Mouse (Mus musculus) adrenal gland (tissue): ENCODE measurements around the gene Echdc3.

Experiments used
- intact Hi-C: fragments of 180-260 bp; cut with DNase I; formaldehyde crosslinking; loops from one replicate; pipeline ENCODE4 v1.15.1; 2025

Gene Echdc3

DNA sequence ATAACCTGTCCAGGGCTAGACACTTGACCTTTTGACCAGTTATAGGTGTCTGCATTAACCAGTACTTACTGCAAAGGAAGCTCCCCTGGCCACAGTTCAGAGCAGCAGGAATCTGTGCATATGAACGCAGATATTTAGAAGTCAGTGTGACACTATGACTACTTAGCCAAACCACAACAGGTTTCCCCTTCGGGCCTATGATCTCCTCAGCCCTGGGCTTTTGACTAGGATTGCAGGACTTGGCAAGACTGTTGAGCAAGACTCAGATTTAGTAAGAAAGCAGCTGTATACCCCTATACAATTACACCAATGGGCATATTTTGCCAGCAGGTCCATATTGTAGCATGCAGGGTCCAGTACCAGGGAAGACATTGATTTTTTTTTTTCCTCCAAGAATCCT, 44.3 kb downstream of the Echdc3 start:
- intact Hi-C loops, result loop anchor here (5.0 kb wide), 2 partner anchors 156 to 176 kb away; no protein-coding TSS in a partner anchor

- intact Hi-C loops, result loop anchor here (5.0 kb wide), 2 partner anchors 156 to 176 kb away; no protein-coding TSS in a partner anchor
Observed at GRCm38 (mm10) chr2:6167843-6168558, 44.8 kb downstream of the Echdc3 start.

DNA sequence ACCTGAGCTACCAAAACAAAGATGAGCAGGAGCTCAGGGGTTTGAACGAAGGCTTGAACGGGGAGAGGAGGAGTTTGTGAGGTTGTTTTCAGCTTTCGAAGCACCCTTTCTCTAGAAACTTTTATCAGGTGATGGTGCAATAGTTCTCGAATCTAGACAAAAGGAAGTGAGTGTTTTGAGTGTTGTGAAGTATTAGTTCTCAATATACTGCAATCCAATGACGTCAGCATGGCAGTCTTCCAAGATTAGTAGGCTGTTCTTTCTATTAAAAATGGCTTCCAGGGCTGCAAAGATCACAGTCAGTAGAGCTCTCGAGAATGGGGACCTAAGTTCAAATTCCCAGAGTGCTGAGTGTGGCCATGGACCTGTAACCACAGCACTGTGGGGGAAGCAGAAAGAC, 47.1 kb downstream of the Echdc3 start:
- intact Hi-C loops, result loop anchor here (5.0 kb wide), 2 partner anchors 153 to 173 kb away; no protein-coding TSS in a partner anchor

GRCm38 (mm10) chr2:6164606-6165290, 48.1 kb downstream of the Echdc3 start:
- intact Hi-C loops, result loop anchor here (5.0 kb wide), 2 partner anchors 152 to 172 kb away; no protein-coding TSS in a partner anchor

DNA sequence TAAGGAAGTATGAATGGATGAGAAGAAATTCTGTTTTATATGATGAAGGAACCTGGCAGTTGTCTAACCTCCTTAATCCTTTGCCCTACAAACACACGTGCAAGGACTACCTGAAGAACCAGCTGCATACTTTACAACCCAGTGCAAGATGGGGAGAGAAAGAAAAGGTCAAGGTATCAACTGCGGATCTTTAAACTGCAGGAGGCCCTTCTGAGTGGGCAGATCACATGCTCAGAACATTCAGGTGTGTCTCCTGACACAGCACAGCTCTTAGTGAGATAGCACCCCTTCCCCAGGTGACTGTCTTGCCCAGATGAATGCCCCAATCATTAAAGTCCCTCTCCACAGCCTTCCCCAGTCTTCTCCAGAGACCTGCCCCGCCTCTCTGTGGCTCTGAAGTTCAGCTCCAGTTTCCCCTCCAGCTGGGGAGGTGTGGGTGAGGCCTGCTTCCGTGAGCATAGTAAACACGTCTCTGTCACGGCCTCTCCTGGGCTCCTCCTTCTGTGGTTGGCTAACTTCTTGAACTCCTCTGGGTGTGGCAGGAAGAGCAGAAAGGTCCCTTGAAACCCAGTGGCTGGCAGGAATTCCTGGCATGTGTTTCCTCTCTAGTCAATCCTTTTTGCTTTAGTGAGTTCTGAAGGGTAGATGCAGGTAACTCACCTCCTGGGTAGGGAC, 50.3 kb downstream of the Echdc3 start:
- intact Hi-C loops, result no loop called here

DNA sequence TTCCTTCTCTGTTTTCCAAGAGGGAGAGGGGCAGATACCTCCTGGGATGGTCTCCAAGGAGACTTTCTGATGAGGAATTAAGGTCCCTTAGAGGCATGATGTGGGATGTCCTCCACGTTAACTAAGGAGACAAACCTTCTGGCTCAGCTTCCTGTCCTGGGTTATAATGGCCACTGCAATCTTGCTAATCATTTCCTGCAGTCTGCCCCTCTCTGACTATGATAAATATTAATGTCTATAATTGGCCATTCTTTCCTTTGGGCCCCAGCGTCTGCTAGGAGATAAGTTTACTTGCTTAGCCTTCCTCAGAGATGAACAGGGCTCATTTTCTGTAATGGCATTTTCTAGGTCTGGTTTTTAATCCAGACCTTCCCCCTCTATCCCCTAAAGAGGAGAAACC, 53.1 kb downstream of the Echdc3 start:
- intact Hi-C loops, result no loop called here

DNA sequence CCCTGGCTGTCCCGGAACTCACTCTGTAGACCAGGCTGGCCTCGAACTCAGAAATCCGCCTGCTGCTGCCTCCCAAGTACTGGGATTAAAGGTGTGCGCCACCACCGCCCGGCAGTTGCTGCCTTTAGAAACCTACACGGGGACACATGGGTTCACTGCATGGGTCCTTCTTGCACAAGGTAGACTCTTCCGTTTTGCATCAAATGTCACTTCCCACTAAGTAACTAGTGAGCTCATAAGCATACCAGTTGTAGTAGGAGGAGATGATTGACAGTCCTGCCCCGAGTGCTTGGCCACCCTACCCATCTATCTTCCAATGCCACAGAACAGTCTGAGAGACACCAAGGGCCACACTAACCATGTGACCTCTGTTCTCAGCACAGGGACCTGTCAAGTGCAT, 53.6 kb downstream of the Echdc3 start:
- intact Hi-C loops, result no loop called here

DNA sequence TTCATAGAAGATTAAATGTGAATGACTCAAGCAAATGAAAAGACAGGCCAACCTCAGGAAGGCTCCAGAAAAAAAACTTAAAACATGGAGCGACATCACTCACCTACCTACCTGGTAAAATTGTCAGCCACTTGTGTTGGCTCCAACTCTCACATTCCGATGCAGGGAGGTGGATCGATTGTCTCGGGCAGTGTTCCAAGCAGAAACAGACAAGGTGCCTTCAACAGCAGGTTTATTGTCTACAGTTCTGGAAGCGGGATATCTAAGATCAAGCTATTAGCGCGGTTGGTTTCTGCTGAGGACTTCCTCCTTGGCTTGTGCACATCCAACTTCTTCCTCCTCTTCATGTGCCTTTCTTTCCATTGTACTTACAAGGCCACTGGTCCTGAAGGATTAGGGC, 55.2 kb downstream of the Echdc3 start:
- intact Hi-C loops, result no loop called here

DNA sequence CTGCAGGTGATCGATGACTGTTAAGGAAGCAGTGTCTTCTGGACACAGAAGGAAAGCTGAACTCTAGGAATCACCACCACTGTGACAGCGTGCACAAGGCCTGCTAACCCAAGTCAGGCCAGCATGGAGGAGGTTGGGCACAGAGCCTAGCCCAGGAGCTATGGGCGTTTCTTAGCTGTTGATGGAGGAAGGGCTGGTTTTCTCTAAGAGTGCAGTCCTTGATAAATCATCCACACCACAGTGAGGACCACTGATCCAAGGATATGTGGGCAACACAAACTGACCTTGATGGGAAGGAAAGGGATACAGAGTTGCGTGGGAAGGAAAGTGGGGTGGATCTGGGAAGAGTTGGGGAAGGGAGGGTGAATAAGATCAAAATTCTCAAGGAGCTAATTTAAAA, 55.6 kb downstream of the Echdc3 start:
- intact Hi-C loops, result no loop called here

GRCm38 (mm10) chr2:6149801-6150200, 63.0 kb downstream of the Echdc3 start:
- intact Hi-C loops, result no loop called here

DNA sequence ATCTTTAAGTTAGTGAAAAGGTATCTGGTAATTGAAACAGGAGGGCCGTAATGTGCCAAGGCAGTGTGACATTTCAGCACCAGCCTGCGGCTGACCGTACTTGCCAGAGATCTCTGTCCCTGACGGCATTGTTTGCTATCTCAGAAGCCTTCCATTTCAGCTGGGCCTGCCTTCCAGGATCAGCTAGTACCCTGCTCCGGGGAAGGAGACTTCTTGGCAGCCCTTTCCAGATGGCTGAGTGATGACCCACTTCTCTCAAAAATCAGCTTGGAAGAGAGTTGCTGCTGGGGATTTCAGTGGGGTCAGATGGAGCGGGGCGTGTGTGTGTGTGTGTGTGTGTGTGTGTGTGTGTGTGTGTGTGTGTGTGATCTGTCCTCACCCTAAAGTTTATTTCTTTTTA, 65.9 kb downstream of the Echdc3 start:
- intact Hi-C loops, result no loop called here

GRCm38 (mm10) chr2:6146257-6146656, 66.6 kb downstream of the Echdc3 start:
- intact Hi-C loops, result no loop called here

DNA sequence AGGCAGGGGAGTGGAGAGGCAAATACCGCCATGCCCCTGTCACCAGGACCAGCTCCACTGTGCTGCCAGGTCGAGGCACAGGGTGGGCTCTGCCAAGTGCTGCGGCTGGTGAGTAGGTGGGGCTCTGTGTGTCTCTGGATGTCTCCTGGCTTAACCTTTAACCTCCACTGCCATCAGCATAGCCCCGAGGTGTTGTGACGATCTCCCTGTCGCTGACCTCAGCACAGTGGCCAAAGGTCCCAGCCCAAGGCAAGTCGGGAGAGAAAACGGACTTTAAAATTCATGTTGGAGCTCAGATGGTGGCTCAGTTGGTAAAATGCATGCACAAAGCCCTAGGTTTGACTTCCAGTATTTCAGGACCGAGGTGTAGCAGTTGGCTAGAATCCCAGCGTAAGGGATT, 67.2 kb downstream of the Echdc3 start:
- intact Hi-C loops, result no loop called here

GRCm38 (mm10) chr2:6142915-6143654, 69.7 kb downstream of the Echdc3 start:
- intact Hi-C loops, result no loop called here

DNA sequence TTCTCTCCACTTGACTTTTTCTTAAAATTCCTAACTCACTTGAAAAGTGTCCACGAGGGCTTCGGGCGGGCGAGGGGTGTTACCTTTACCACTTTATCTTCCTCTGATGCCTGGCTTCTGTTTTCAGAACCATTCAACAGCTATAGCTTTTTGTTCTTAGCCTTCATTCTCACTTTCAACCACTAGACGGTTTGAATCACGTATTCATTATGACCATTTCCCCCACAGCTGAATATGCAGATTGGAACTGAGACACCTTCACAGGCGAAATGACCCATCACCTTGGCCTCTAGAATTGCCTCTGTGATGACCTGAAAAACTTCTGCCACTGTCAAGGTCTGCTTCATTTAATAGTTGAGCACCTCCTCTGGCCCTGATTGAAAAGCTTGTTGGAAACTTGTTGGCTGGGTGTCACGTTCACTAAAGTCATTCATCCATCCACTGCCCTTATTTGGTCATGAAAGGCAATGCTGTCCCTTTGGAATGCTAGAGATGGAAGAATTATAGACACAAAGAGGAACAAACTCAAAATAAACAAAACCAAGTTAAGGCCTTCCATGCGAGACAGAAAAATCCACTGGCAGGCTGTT, 72.2 kb downstream of the Echdc3 start:
- intact Hi-C loops, result no loop called here
